Mouse (Mus musculus) kidney, postnatal 0 days (tissue): ENCODE measurements around the gene Insyn1. TPM values are rescaled to one million over a fixed set of nuclear protein-coding genes. Genes with fewer than 3 reads are reported as not detected.
A peak's percentile ranks its signal among the peaks of the same experiment; 100 is the strongest.

Experiments used
- ATAC-seq: fragments of 200-750 bp; cut with Nextera tagmentation; replicated peaks from 2 replicates; pipeline ENCODE4 v1.8.0; 2017; ENCODE audit warnings: low read depth, moderate number of reproducible peaks, moderate TSS enrichment, moderate library complexity; ENCODE audit not compliant: low FRiP score
- DNase-seq: peaks from one replicate; pipeline ENCODE4 v3.0.0-alpha.2; 2016; ENCODE audit warnings: low spot score
- H3K27ac ChIP-seq: fragments of 300-500 bp; sonication (generic); 2 replicates; pipeline ENCODE4 v1.5.1; 2014; ENCODE audit warnings: mild to moderate bottlenecking
- H3K27me3 ChIP-seq: fragments of 300-500 bp; sonication (generic); 2 replicates; pipeline ENCODE4 v1.6.1; 2014; ENCODE audit warnings: low read length, mixed read lengths; ENCODE audit not compliant: insufficient read depth
- H3K36me3 ChIP-seq: fragments of 300-500 bp; sonication (generic); 2 replicates; pipeline ENCODE4 v1.6.1; 2014; ENCODE audit warnings: low read length, mixed read lengths; ENCODE audit not compliant: insufficient read depth
- H3K4me1 ChIP-seq: fragments of 300-500 bp; sonication (generic); replicated peaks from 2 replicates; pipeline ENCODE4 v1.6.1; 2014; ENCODE audit warnings: antibody characterized with exemption, low read length, mixed read lengths; ENCODE audit not compliant: insufficient read depth
- H3K4me2 ChIP-seq: fragments of 300-500 bp; sonication (generic); 2 replicates; pipeline ENCODE4 v1.6.1; 2014; ENCODE audit warnings: mild to moderate bottlenecking, low read length, moderate library complexity, mixed read lengths
- H3K4me3 ChIP-seq: fragments of 300-500 bp; sonication (generic); replicated peaks from 2 replicates; pipeline ENCODE4 v1.5.1; 2014; ENCODE audit warnings: low read depth, low read length
- H3K9ac ChIP-seq: fragments of 300-500 bp; sonication (generic); 2 replicates; pipeline ENCODE4 v1.6.1; 2014; ENCODE audit warnings: low read depth, low read length
- H3K9me3 ChIP-seq: fragments of 300-500 bp; sonication (generic); replicated peaks from 2 replicates; pipeline ENCODE4 v1.6.1; 2016; ENCODE audit warnings: low read length, inconsistent platforms, mixed read lengths
- CTCF ChIP-seq: IDR thresholded peaks from 2 replicates; pipeline ENCODE4 v1.5.1; 2016; ENCODE audit warnings: antibody characterized with exemption, low read depth, mild to moderate bottlenecking, moderate library complexity
- WGBS: fragments of 180-500 bp; shearing (Covaris S2); extraction: QIAGEN DNeasy Blood & Tissue Kit; methylation state at CpG from one replicate; pipeline ENCODE4 v1.1.7; 2014; 5-methylcytosine and 5-hydroxymethylcytosine counted together
- polyA plus RNA-seq: library from polyadenylated mRNA; unstranded; fragments of >200 nt; fragmentation: Nextera tagmentation; extraction: Ambion mirVana; gene quantifications from 2 replicates; pipeline ENCODE4 v1.2.1, GENCODE M21; 2015

Insyn1 gene
- polyA plus RNA-seq, 1 experiment from 2014 or later = 1.4 TPM

- ATAC-seq (no peak), DNase-seq (no peak)
- Histone ChIP-seq H3K36me3 (no peaks in the 10 kb centered on the region), H3K27ac (no peak overlapping the region), H3K4me2 (no peak overlapping the region), H3K4me3 (no peak overlapping the region), H3K27me3 (no peaks in the 10 kb centered on the region), H3K4me1 (no peaks in the 10 kb centered on the region), H3K9me3 (no peaks in the 10 kb centered on the region), H3K9ac (no peak overlapping the region)
- WGBS = 56% methylated on average over 6 of the region's 6 CpGs
- no peak for TF ChIP-seq CTCF
Observed at GRCm38 (mm10) chr9:58470466-58470865, 17.9 kb upstream of the Insyn1 start.

- whole genome bisulfite sequencing = 69% methylated on average over 8 of the region's 8 CpGs
- Histone ChIP-seq H3K9me3 (no peaks in the 10 kb centered on the region), H3K4me1 (no peaks in the 10 kb centered on the region), H3K27ac (no peak overlapping the region), H3K4me3 (no peak overlapping the region), H3K36me3 (no peaks in the 10 kb centered on the region), H3K4me2 (no peak overlapping the region), H3K27me3 (no peaks in the 10 kb centered on the region), H3K9ac (no peak overlapping the region)
- DNase-seq (no peak), ATAC-seq (no peak)
- TF ChIP-seq CTCF = no peak
Observed at GRCm38 (mm10) chr9:58473211-58473815, 15.1 kb upstream of the Insyn1 start.

DNA sequence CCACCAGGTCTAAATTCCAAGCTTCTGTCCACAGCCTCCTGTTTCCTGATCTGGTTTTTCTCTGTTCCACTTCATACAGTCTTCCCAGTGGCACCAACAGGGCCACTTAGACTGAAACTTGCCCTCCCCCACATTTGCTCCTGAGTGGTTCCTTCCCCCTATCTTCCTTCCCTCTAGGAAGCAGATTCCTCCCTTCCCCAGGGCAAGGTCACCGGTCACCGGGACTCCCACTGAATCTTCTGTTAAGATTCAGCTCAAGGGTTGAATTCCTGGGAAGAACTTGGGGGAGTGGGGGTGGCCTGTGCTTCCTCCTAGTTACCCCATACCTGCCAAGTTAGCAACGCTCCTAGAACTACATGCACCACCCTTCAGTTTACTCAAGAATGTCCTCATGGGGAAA, 1.3 kb upstream of the Insyn1 start:
- H3K4me3 ChIP-seq = no peak overlapping the region
- peaks cover 19% of the 10 kb centered on the region; the same call in 1 of the 2 replicates for H3K4me1 ChIP-seq
- TF ChIP-seq CTCF = no peak
- H3K36me3 ChIP-seq = no peaks in the 10 kb centered on the region
- 23% methylated on average over 3 of the region's 3 CpGs for WGBS
- no peak overlapping the region for H3K27ac ChIP-seq
- no peak overlapping the region for H3K4me2 ChIP-seq
- no peak overlapping the region for H3K9ac ChIP-seq
- H3K27me3 ChIP-seq = 0 out of 2 replicates have a peak, but pooled peaks cover 5% of the 10 kb centered on the region
- no peak for ATAC-seq
- H3K9me3 ChIP-seq = no peaks in the 10 kb centered on the region
- peak; percentile 17 for DNase-seq

DNA sequence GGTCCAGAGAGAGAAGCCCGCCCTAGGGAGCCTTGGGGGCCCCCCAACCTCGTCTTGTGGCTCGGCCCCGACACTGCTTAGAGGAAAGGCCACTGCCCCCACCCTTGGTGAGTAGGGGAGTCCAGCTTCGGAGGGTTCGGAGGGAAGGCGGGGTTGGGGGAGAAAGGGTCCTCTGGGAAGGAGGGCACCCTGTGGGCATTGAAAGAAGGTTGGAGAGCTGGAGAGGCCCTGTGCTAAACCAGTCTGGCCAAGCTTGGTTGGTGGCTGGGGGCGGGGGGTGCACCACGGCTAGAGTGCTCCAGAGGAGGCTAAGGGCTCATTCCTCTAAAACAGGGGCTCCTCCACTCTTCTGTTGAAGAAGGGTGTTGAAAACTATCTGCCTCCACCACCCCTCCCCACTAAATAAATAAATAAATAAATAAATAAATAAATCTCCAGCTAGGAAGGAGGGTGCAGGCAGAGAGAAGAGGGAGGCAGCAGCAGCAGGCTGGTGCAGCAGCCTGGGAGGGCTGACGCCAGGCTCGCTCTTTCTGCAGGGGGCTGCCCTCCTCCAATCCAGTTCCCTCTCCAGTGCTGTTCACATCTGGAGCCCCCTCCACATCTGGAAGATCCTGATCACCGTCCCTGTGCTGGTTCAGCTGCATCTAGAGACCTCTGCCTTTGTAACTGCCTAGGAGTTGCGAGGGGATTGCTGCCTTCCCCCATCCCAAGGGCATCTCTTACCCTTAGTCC, 896 bp downstream of the Insyn1 start:
- DNase-seq (peak; percentile 24), ATAC-seq (no peak)
- Histone ChIP-seq H3K36me3 (no peaks in the 10 kb centered on the region), H3K4me3 (peak overlapping the region; percentile 61), H3K4me2 (peak overlapping the region; percentile 99), H3K4me1 (peaks cover 19% of the 10 kb centered on the region; the same call in 1 of the 2 replicates), H3K27me3 (0 out of 2 replicates have a peak, but pooled peaks cover 5% of the 10 kb centered on the region), H3K27ac (no peak overlapping the region), H3K9me3 (no peaks in the 10 kb centered on the region), H3K9ac (peak overlapping the region; percentile 72)
- no peak for TF ChIP-seq CTCF
- 8% methylated on average over 13 of the region's 13 CpGs for WGBS

DNA sequence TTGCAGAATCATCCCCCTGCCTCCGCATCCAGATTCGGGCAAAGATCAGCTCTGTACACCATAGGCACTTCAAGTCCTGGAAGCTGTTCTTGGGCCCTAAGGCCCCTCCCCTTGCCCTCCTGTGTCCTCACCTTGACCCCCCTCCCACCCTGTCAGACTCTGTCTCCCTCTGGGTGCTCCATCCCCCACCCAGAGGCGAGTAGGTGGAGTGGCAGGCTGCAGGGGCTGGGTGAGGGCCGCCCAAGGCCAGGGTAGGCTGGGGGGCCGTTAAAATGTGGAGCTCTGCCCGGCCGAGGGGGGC, 1.4 kb downstream of the Insyn1 start:
- Histone ChIP-seq H3K4me3 (no peak overlapping the region), H3K27ac (no peak overlapping the region), H3K36me3 (no peaks in the 10 kb centered on the region), H3K4me1 (peaks cover 19% of the 10 kb centered on the region; the same call in 1 of the 2 replicates), H3K27me3 (0 out of 2 replicates have a peak, but pooled peaks cover 5% of the 10 kb centered on the region), H3K9ac (no peak overlapping the region), H3K9me3 (no peaks in the 10 kb centered on the region), H3K4me2 (peak overlapping the region; percentile 99)
- TF ChIP-seq CTCF = no peak
- no peak for DNase-seq
- ATAC-seq = no peak
- 20% methylated on average over 7 of the region's 7 CpGs for WGBS

- H3K9ac ChIP-seq = no peak overlapping the region
- 0 out of 2 replicates have a peak, but pooled peaks cover 5% of the 10 kb centered on the region for H3K27me3 ChIP-seq
- H3K27ac ChIP-seq = no peak overlapping the region
- no peaks in the 10 kb centered on the region for H3K9me3 ChIP-seq
- no peaks in the 10 kb centered on the region for H3K36me3 ChIP-seq
- peak overlapping the region; percentile 99; the same call in 1 of the 2 replicates for H3K4me2 ChIP-seq
- no peak overlapping the region for H3K4me3 ChIP-seq
- no peak for ATAC-seq
- WGBS = 53% methylated on average over 2 of the region's 2 CpGs
- no peak for DNase-seq
- peaks cover 19% of the 10 kb centered on the region; the same call in 1 of the 2 replicates for H3K4me1 ChIP-seq
- TF ChIP-seq CTCF = no peak
Observed at GRCm38 (mm10) chr9:58490391-58490790, 2.0 kb downstream of the Insyn1 start.
